Mouse (Mus musculus): ENCODE measurements around the gene Usp20.

DNA sequence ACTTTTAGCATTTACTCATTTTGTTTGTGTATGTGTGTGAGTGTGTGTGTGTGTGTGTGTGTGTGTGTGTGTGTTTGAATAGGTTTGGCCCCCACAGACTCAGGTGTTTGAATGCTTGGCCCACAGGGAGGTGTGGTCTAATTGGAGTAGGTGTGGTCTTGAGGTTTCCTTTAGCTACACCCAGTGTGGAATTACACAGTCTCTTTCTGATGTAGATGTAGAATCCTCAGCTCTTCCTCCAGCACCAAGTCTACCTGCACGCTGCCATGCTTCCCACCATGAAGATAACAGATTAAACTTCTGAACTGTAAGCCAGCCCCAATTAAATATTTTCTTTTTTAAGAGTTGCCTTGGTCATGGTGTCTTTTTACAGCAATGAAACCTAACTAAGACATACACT is 78.2 kb downstream of the Usp20 start:
- TF ChIP-seq CTCF (IDR thresholded peaks at IDR 0.05) (no peak), EP300 (IDR thresholded peaks at IDR 0.05; ENCODE audit: insufficient read depth, low read depth, low read length) (no peak)
